Mouse (Mus musculus): ENCODE data around the gene Tnfrsf1a. TPM values are rescaled to one million over a fixed set of nuclear protein-coding genes. Genes with fewer than 3 reads are reported as not detected.

Tnfrsf1a gene
- polyA plus RNA-seq, 1 experiment: 0.70 TPM

DNA sequence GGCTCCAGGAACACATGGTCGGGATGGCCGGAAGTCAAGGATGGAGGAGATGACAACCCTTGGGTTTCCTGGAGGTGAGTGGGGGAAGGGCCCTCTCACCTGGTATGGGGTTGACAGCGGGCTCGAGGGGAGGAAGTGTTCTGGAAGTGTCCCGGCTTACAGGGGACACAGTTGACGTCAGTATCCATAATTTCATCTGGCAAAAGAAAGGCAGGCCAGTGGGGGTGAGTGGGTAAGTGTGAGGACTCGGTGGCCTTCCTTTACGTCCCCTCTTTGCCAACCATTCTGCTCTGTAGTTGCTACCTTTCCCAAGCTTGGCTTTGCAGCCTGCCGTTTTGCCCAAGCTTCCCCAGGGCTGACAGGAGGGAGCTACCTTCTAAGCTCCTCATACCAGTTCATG lies 37.0 kb upstream of the Tnfrsf1a start:
- H3K27me3 ChIP-seq (ENCODE audit: control insufficient read depth): peaks cover 21% of the 10 kb centered on the region
- peaks cover 3% of the 10 kb centered on the region for H3K4me1 ChIP-seq (ENCODE audit: control insufficient read depth)
- TF ChIP-seq TAL1 (IDR thresholded peaks at IDR 0.05; ENCODE audit: low read length) (no peak), GATA1 (IDR thresholded peaks at IDR 0.05; ENCODE audit: low read length) (no peak)
- no peak overlapping the region for H3K4me3 ChIP-seq (replicated peaks)
- H3K9me3 ChIP-seq (ENCODE audit: control insufficient read depth, low read length): no peaks in the 10 kb centered on the region
- peaks cover 1% of the 10 kb centered on the region; the same call in 1 of the 2 replicates for H3K36me3 ChIP-seq (ENCODE audit: control insufficient read depth)

DNA sequence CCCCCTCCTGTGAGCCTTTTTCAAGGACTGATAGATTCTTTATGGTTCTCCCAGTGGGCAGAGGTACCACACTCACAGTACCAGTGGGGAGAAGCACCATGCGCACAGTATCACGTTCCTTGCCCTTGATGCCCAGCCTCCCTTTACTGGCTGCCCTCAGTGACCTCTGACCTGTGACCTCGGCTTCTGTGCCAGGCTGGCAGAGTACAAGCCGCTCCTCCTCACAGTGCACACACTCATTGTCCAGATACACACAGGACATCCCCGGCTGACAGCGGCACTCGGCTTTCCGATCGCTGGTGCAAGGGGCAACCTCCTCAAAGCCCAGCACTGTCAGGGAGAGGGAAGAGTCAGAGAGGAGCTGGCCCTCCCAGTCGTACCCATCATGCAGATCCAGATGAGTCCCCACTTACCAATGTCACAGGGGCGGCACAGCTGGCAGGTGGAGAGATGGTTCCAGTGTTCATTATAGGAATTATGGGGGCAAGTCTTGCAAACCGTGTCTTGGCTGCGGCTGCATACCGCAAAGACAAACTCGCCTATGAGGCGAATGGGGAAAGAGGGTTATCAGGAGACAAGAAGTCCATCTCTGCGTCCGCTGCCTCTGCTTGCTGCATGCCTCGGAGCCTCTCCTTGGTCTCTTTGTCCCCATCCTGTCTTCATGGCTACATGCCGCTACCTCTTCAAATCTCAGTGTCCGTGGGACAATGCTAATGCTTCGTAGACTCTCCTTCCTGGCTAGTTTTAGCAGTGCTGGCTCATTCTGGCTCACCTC lies 36.4 kb upstream of the Tnfrsf1a start:
- TF ChIP-seq GATA1 (IDR thresholded peaks at IDR 0.05; ENCODE audit: low read length) (no peak), TAL1 (IDR thresholded peaks at IDR 0.05; ENCODE audit: low read length) (no peak)
- H3K27me3 ChIP-seq (ENCODE audit: control insufficient read depth): peaks cover 21% of the 10 kb centered on the region
- H3K4me1 ChIP-seq (ENCODE audit: control insufficient read depth): peaks cover 3% of the 10 kb centered on the region
- H3K9me3 ChIP-seq (ENCODE audit: control insufficient read depth, low read length): no peaks in the 10 kb centered on the region
- H3K4me3 ChIP-seq (replicated peaks): peak overlapping the region; percentile 53
- H3K36me3 ChIP-seq (ENCODE audit: control insufficient read depth): no peaks in the 10 kb centered on the region; the same call in 1 of the 2 replicates

DNA sequence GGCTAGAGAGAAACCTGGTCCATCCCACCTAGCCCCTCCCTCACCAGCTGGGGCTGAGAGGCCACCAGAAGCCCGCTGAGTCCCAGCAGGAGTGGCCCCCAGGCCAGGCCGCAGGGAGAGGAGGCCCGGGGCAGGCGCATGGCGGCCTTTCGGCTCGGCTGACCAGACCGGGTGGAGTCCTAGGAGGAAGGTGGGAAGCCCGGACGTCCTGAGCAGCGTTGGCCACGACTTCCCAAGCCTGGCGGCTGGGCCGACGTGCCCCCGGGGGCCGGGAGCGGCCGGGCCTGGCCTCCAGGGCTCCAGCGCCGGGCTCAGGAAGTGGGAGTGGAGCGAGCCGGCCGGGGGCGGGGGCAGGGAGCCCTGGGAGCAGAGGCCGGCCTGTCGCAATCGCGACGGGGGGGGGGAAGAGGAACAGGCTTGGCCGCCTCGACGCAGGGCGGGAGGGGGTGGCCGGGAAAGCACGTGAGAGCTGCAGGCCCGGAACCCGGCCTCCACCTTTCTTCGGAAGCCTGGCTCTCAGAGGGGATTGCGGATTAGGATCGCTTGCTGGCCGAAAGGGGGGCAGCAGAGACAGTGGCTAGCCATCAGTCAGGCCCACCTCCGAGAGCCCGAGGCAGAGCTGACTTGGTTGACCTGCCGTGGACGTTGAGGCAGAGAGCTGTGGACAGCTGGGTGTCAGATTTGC lies 35.5 kb upstream of the Tnfrsf1a start, which contains the start of gene Ltbr:
Gene Ltbr, minus strand, starts transcription at position 340 of the 685 bp plus-strand sequence.
- H3K27me3 ChIP-seq (ENCODE audit: control insufficient read depth): peaks cover 21% of the 10 kb centered on the region
- peaks cover 3% of the 10 kb centered on the region for H3K4me1 ChIP-seq (ENCODE audit: control insufficient read depth)
- TF ChIP-seq GATA1 (IDR thresholded peaks at IDR 0.05; ENCODE audit: low read length) (no peak), TAL1 (IDR thresholded peaks at IDR 0.05; ENCODE audit: low read length) (no peak)
- no peaks in the 10 kb centered on the region; the same call in 1 of the 2 replicates for H3K36me3 ChIP-seq (ENCODE audit: control insufficient read depth)
- no peaks in the 10 kb centered on the region for H3K9me3 ChIP-seq (ENCODE audit: control insufficient read depth, low read length)
- peak within 1 kb of the TSS; percentile 53 for H3K4me3 ChIP-seq (replicated peaks)

DNA sequence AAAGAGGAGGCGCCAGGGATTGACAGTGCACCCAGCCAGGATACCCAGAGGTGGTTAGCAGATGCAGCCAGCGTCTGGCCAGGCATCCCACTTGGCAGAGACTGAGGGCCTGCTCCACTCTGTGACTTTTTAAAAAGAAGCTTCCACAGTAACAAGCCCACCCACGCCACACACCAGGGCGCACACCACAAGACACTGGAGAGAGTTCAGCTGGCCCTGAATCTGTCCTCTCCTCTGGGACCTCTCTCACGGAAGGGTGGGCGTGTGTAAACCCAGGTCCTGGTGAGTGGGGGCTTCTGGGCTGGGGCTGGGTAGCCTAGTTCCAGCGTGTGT lies 35.0 kb upstream of the Tnfrsf1a start:
- Histone ChIP-seq H3K9me3 (ENCODE audit: control insufficient read depth, low read length) (no peaks in the 10 kb centered on the region), H3K4me3 (replicated peaks) (no peak overlapping the region), H3K36me3 (ENCODE audit: control insufficient read depth) (no peaks in the 10 kb centered on the region; the same call in 1 of the 2 replicates), H3K27me3 (ENCODE audit: control insufficient read depth) (peaks cover 21% of the 10 kb centered on the region), H3K4me1 (ENCODE audit: control insufficient read depth) (peaks cover 3% of the 10 kb centered on the region)
- no peak for TF ChIP-seq GATA1 (IDR thresholded peaks at IDR 0.05; ENCODE audit: low read length)
- no peak for TF ChIP-seq TAL1 (IDR thresholded peaks at IDR 0.05; ENCODE audit: low read length)

DNA sequence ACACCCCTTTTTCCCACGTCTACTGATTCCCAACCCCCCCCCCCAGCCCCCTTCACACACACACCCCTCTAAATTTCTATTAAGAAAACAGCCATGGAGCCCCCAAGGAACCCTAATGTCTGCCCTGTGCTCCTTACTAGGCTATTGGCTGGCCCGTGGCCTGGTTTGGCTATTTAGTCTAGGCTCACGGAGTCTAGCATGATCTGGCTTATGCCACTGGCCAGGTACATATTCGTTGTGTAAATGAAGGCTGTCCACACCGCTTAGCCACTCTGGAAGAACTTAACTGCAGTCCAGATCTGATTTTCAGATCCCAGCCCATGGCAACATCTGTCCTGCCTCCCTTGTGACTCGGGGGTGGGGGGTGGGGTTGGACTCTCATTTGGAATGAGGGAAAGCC lies 34.4 kb upstream of the Tnfrsf1a start:
- Histone ChIP-seq H3K4me1 (ENCODE audit: control insufficient read depth) (peaks cover 3% of the 10 kb centered on the region), H3K27me3 (ENCODE audit: control insufficient read depth) (peaks cover 21% of the 10 kb centered on the region), H3K4me3 (replicated peaks) (no peak overlapping the region), H3K36me3 (ENCODE audit: control insufficient read depth) (no peaks in the 10 kb centered on the region; the same call in 1 of the 2 replicates), H3K9me3 (ENCODE audit: control insufficient read depth, low read length) (no peaks in the 10 kb centered on the region)
- TF ChIP-seq TAL1 (IDR thresholded peaks at IDR 0.05; ENCODE audit: low read length) (no peak), GATA1 (IDR thresholded peaks at IDR 0.05; ENCODE audit: low read length) (no peak)

DNA sequence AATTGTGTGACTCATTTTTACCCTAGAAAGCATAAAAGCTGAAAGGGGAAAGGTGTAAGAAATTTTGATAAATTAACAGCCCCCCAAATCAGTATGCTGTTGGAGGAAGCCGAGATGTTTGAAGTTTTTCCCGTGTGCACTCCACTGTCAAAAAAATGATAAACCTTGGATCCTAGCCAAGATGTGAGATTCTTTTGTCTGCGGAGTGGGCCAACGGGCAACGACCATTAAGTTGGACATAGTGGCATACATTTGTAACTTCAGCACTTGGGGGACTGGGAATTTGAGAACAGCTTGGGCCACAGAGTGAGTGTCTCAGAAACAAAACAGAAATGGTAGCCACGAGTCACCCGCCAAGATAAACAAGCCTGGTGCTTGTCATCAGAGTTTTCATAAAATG lies 32.1 kb upstream of the Tnfrsf1a start:
- TF ChIP-seq GATA1 (IDR thresholded peaks at IDR 0.05; ENCODE audit: low read length): no peak
- no peak for TF ChIP-seq TAL1 (IDR thresholded peaks at IDR 0.05; ENCODE audit: low read length)
- Histone ChIP-seq H3K4me3 (replicated peaks) (no peak overlapping the region), H3K9me3 (ENCODE audit: control insufficient read depth, low read length) (no peaks in the 10 kb centered on the region), H3K27me3 (ENCODE audit: control insufficient read depth) (peaks cover 36% of the 10 kb centered on the region), H3K4me1 (ENCODE audit: control insufficient read depth) (peaks cover 3% of the 10 kb centered on the region), H3K36me3 (ENCODE audit: control insufficient read depth) (no peaks in the 10 kb centered on the region; the same call in 1 of the 2 replicates)

DNA sequence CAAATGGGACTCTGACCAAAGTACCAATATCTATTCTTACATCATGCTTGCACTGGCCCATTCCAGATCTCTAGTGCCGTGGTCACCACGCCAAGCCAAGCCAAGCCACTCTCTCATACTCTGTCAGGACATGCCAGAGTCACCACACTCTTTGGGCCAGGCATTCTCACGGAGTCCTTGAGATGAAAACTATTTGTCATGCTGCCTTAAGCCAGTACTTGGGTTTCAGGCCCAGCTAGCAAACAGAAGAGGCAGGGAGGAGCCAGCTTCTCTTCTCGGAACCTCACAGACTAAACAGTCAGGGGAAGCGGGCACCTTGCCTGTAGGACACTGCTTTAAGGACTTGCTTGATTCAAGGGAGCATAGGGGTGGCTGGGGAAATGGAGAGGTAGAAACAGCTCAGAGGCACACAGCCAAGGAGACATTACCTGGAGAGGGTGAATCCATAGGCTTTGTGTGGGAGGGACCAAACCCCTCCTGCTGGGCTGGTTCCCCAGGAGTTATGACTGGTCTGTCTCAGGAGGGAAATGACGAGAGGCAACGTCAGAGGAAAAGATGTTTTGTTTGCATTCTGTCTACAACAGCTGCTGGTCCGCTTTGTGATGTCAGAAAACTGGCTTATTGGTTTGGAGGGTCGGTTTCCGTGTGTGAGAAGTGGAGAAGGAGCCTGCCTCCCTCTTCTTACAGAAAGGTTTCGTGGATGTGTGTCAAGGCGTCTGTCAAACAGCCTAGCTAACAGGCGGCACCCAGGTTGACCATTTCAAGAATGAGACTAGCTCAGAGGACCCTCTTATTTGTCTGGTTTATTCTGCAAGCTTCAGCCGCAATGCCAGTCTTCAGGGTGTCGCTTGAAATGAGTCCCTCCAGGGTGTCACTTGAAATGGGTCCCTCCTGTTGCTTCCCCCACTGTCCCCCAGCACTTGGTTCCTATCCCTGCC lies 29.9 kb upstream of the Tnfrsf1a start:
- H3K9me3 ChIP-seq (ENCODE audit: control insufficient read depth, low read length): no peaks in the 10 kb centered on the region
- no peak overlapping the region for H3K4me3 ChIP-seq (replicated peaks)
- TF ChIP-seq GATA1 (IDR thresholded peaks at IDR 0.05; ENCODE audit: low read length): no peak
- TF ChIP-seq TAL1 (IDR thresholded peaks at IDR 0.05; ENCODE audit: low read length): no peak
- no peaks in the 10 kb centered on the region for H3K36me3 ChIP-seq (ENCODE audit: control insufficient read depth)
- no peaks in the 10 kb centered on the region for H3K4me1 ChIP-seq (ENCODE audit: control insufficient read depth)
- peaks cover 18% of the 10 kb centered on the region for H3K27me3 ChIP-seq (ENCODE audit: control insufficient read depth)

DNA sequence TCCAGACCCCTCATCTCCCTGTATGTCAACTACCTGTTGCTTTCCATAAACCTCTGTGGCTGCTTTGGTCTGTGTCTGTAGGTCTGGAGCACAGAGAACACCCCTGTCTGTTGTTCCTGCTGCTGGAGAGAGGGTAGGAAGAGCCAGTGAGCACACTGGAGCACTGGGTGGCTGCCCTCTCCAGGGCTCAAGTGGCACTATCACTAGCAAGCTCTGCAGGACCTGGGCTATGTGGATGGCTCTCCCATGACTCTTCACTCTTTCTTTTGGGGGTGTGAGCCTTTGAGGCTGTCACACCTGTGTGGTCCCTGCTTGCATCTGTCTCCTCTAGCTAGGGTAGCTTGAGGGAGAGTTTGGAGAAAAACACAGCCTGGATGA lies 29.3 kb upstream of the Tnfrsf1a start:
- no peaks in the 10 kb centered on the region for H3K36me3 ChIP-seq (ENCODE audit: control insufficient read depth)
- TF ChIP-seq GATA1 (IDR thresholded peaks at IDR 0.05; ENCODE audit: low read length) (no peak), TAL1 (IDR thresholded peaks at IDR 0.05; ENCODE audit: low read length) (no peak)
- no peaks in the 10 kb centered on the region for H3K9me3 ChIP-seq (ENCODE audit: control insufficient read depth, low read length)
- H3K27me3 ChIP-seq (ENCODE audit: control insufficient read depth): peaks cover 17% of the 10 kb centered on the region
- no peaks in the 10 kb centered on the region for H3K4me1 ChIP-seq (ENCODE audit: control insufficient read depth)
- H3K4me3 ChIP-seq (replicated peaks): no peak overlapping the region

All from erythroblast, embryonic 14.5 days (primary cell).